Mouse (Mus musculus) embryo, embryonic 10.5 days (tissue): ENCODE measurements around the gene D7Ertd443e.

Experiments used
- DNase-seq: peaks from one replicate; pipeline ENCODE4 v3.0.0-alpha.2; 2015; ENCODE audit warnings: low spot score

The D7Ertd443e gene

GRCm38 (mm10) chr7:134385561-134385960 is at the start of gene D7Ertd443e:
Gene D7Ertd443e, minus strand, starts transcription at chr7:134385661.
- DNase-seq: no peak

GRCm38 (mm10) chr7:134431681-134432080 is 46.2 kb upstream of the D7Ertd443e start:
- DNase-seq: no peak

GRCm38 (mm10) chr7:134428676-134429075 is 43.2 kb upstream of the D7Ertd443e start:
- no peak for DNase-seq

GRCm38 (mm10) chr7:134415014-134415413 is 29.6 kb upstream of the D7Ertd443e start:
- no peak for DNase-seq

GRCm38 (mm10) chr7:134414005-134414690 is 28.7 kb upstream of the D7Ertd443e start:
- peak; percentile 50 for DNase-seq

- DNase-seq: no peak
Observed at GRCm38 (mm10) chr7:134408641-134409040, 23.2 kb upstream of the D7Ertd443e start.

GRCm38 (mm10) chr7:134400746-134401145 is 15.3 kb upstream of the D7Ertd443e start:
- no peak for DNase-seq

GRCm38 (mm10) chr7:134396769-134397168 is 11.3 kb upstream of the D7Ertd443e start:
- no peak for DNase-seq

- DNase-seq: no peak
Observed at GRCm38 (mm10) chr7:134382791-134383190, 2.7 kb downstream of the D7Ertd443e start.

GRCm38 (mm10) chr7:134381407-134381861 is 4.0 kb downstream of the D7Ertd443e start:
- DNase-seq: peak; percentile 19

- peak; percentile 73 for DNase-seq
Observed at GRCm38 (mm10) chr7:134378273-134378672, 7.2 kb downstream of the D7Ertd443e start.

GRCm38 (mm10) chr7:134376786-134377185 is 8.7 kb downstream of the D7Ertd443e start:
- DNase-seq: no peak

GRCm38 (mm10) chr7:134372276-134372675 is 13.2 kb downstream of the D7Ertd443e start:
- DNase-seq: no peak

GRCm38 (mm10) chr7:134369241-134369640 is 16.2 kb downstream of the D7Ertd443e start:
- no peak for DNase-seq

GRCm38 (mm10) chr7:134362257-134362870 is 23.1 kb downstream of the D7Ertd443e start:
- peak; percentile 10 for DNase-seq

- DNase-seq: peak; percentile 71
Observed at GRCm38 (mm10) chr7:134348825-134349224, 36.6 kb downstream of the D7Ertd443e start.

GRCm38 (mm10) chr7:134342202-134342601 is 43.3 kb downstream of the D7Ertd443e start:
- no peak for DNase-seq

GRCm38 (mm10) chr7:134335951-134336350 is 49.5 kb downstream of the D7Ertd443e start:
- DNase-seq: no peak

- DNase-seq: no peak
Observed at GRCm38 (mm10) chr7:134320979-134321378, 64.5 kb downstream of the D7Ertd443e start.

GRCm38 (mm10) chr7:134302084-134302483 is 83.4 kb downstream of the D7Ertd443e start:
- DNase-seq: no peak

- peak; percentile 63 for DNase-seq
Observed at GRCm38 (mm10) chr7:134301285-134301684, 84.2 kb downstream of the D7Ertd443e start.

GRCm38 (mm10) chr7:134292750-134293149 is 92.7 kb downstream of the D7Ertd443e start:
- DNase-seq: no peak

GRCm38 (mm10) chr7:134289611-134290301 is 95.7 kb downstream of the D7Ertd443e start:
- DNase-seq: peak; percentile 36
